Mouse (Mus musculus) gastrocnemius, postnatal 14 days (tissue): ENCODE results near the gene Diexf. TPM values are rescaled to one million over a fixed set of nuclear protein-coding genes. Genes with fewer than 3 reads are reported as not detected.

ENCODE experiments used
- DNase-seq: peaks from one replicate; pipeline ENCODE4 v3.0.0; 2021; ENCODE audit warnings: mixed read lengths
- intact Hi-C: fragments of 180-260 bp; cut with DNase I; formaldehyde crosslinking; loops from one replicate; pipeline ENCODE4 v1.15.1; 2025; ENCODE audit warnings: low total_unique reads
- total RNA-seq, 2 experiments: library from RNA; stranded (reverse); gene quantifications; 2 replicates each; pipeline ENCODE4 v1.2.3; 2021

The Diexf gene
- total RNA-seq, 2 experiments from 2014 or later = 7.2 to 9.5 TPM

- intact Hi-C loops = no loop called here
- DNase-seq = peak; percentile 85
Observed at GRCm38 (mm10) chr1:193090211-193090871, 39.7 kb downstream of the Diexf start.

- DNase-seq = peak; percentile 57
- intact Hi-C loops = no loop called here
Observed at GRCm38 (mm10) chr1:193089683-193090082, 40.4 kb downstream of the Diexf start.

- intact Hi-C loops = no loop called here
- DNase-seq = peak; percentile 61
Observed at GRCm38 (mm10) chr1:193089211-193089610, 40.9 kb downstream of the Diexf start.

- intact Hi-C loops = no loop called here
- DNase-seq = peak; percentile 66
Observed at GRCm38 (mm10) chr1:193086842-193087476, 43.1 kb downstream of the Diexf start.

GRCm38 (mm10) chr1:193086111-193086841 is 43.8 kb downstream of the Diexf start:
- intact Hi-C loops = no loop called here
- peak; percentile 35 for DNase-seq

GRCm38 (mm10) chr1:193085541-193086020 is 44.5 kb downstream of the Diexf start:
- peak; percentile 16 for DNase-seq
- intact Hi-C loops = no loop called here

GRCm38 (mm10) chr1:193084016-193084415 is 46.1 kb downstream of the Diexf start:
- intact Hi-C loops = no loop called here
- DNase-seq = no peak

- intact Hi-C loops = no loop called here
- DNase-seq = no peak
Observed at GRCm38 (mm10) chr1:193083051-193083450, 47.0 kb downstream of the Diexf start.

- intact Hi-C loops = no loop called here
- no peak for DNase-seq
Observed at GRCm38 (mm10) chr1:193082311-193082921, 47.7 kb downstream of the Diexf start.

- intact Hi-C loops = no loop called here
- DNase-seq = no peak
Observed at GRCm38 (mm10) chr1:193062618-193063017, 67.5 kb downstream of the Diexf start.

- DNase-seq = no peak
Observed at GRCm38 (mm10) chr1:193060167-193060566, 69.9 kb downstream of the Diexf start.

GRCm38 (mm10) chr1:193059596-193059995 is 70.5 kb downstream of the Diexf start:
- DNase-seq = no peak
- intact Hi-C loops = no loop called here

More at GRCm38 (mm10) chr1:193060167-193060566, 69.9 kb downstream of the Diexf start:
- intact Hi-C loops = no loop called here

GRCm38 (mm10) chr1:193054401-193054800 is 75.7 kb downstream of the Diexf start:
- intact Hi-C loops = no loop called here

GRCm38 (mm10) chr1:193053065-193053464 is 77.0 kb downstream of the Diexf start:
- DNase-seq = no peak
- intact Hi-C loops = no loop called here

More at GRCm38 (mm10) chr1:193054401-193054800, 75.7 kb downstream of the Diexf start:
- DNase-seq = no peak

- no peak for DNase-seq
- intact Hi-C loops = no loop called here
Observed at GRCm38 (mm10) chr1:193047616-193048015, 82.5 kb downstream of the Diexf start.

GRCm38 (mm10) chr1:193042760-193043295 is 87.2 kb downstream of the Diexf start:
- intact Hi-C loops = no loop called here
- DNase-seq = no peak
